Mouse (Mus musculus) right cerebral cortex, adult 2 months (tissue): ENCODE data around the gene Trim3.
A peak's percentile ranks its signal among the peaks of the same experiment; 100 is the strongest.

Source experiments
- DNase-seq, 2 experiments: peaks; one replicate each; pipeline ENCODE4 v3.0.0; 2021 to 2022; ENCODE audit warnings: low spot score in 2 of 2

Trim3 gene

GRCm38 (mm10) chr7:105611767-105612166 is 21.6 kb downstream of the Trim3 start:
- DNase-seq = no peak

- DNase-seq = no peak
Observed at GRCm38 (mm10) chr7:105608467-105608866, 24.9 kb downstream of the Trim3 start.

GRCm38 (mm10) chr7:105602860-105603623 is 30.3 kb downstream of the Trim3 start:
- DNase-seq = peak; percentile 75 to 77

GRCm38 (mm10) chr7:105590097-105590496 is 43.3 kb downstream of the Trim3 start:
- no peak for DNase-seq

DNA sequence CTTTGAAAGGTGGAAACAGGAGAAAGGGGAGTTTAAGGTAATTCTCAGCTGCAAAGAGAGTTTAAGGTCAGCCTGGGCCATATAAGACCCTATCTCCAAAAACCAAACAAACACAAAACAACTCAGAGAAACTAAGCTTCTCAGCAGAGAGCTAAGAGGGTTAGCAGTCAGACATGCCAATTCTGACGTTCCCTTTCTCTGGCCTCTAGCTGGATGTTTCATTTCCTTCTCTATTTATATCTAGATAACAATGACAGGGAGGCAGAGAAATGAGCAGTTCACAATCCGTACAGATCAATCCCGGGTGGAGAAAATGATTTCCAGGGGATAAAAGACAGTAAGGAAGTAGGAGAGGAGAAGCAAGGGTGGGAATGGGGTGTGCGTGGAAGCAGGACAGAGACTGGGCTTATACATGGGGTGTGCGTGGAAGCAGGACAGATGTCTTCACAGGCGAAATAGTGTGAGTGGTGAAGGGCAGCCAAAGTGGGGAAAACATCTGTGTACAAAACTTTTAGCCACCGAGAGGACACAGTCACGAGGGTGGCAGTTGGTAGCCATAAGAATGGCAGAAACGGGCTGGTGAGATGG is 45.0 kb downstream of the Trim3 start:
- no peak for DNase-seq

GRCm38 (mm10) chr7:105581959-105582358 is 51.4 kb downstream of the Trim3 start:
- DNase-seq = no peak

DNA sequence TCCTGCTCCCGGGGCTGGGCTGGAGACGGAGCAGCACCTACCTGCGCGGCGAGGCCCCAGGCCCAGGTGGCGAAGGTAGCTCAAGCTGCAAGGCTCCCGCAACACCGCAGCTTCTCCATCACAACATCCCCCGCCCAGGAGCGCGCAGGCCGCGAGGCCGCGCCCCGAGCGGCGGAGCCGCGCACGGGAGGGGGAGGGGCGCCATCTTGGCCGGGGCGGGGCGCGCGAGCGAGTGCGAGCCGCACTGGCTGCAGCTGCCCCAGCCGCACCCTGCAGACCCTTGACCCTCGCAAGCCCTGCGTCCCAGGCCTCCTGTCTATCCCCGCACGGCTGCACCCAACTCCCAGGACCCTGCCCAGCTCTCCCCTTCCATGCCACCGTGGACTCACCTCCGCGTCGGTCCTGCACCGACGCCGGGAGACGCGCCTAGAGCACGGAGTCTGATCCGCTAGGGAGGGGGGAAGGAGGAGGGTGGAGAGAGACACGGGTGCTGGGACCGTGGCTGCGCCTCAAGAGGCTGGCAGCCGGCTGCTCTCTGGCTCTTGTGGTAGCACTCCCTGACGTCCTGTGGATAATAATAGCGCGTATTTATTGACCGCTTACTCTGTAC is 52.2 kb downstream of the Trim3 start, which contains the start of gene Apbb1:
TSS of gene Apbb1 (minus strand) at position 560 of the 610 bp plus-strand sequence.
- DNase-seq = peak; percentile 73 to 83

- DNase-seq = no peak
Observed at GRCm38 (mm10) chr7:105580627-105581089, 52.7 kb downstream of the Trim3 start.

GRCm38 (mm10) chr7:105578481-105578880 is 54.9 kb downstream of the Trim3 start:
- DNase-seq = no peak

DNA sequence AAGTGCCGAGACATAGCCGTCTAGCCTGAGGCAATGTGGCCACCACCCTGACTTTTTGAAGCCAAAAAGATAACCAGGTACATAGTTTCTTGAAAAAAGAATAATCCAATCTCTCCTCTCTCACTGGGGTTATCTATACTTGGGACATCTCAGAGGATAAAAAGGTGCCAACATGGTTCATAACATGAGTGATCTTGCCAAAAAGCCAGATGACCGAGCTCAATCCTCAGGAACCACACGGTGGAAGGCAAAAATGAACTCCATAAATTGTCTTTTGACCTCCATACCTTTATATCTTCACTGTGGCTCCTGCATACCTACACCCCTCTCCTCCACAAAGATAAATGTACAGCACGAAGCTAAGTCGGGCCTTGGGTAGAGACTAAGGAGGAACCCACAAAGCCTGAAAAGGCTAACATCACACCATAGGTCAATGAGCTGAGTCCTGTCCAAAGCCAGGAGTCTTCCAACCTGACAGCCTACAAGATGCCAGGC is 55.9 kb downstream of the Trim3 start:
- DNase-seq = no peak

GRCm38 (mm10) chr7:105576166-105576748 is 57.1 kb downstream of the Trim3 start:
- DNase-seq = peak in 1 of 2 experiments; percentile 22

GRCm38 (mm10) chr7:105574537-105574936 is 58.8 kb downstream of the Trim3 start:
- no peak for DNase-seq

DNA sequence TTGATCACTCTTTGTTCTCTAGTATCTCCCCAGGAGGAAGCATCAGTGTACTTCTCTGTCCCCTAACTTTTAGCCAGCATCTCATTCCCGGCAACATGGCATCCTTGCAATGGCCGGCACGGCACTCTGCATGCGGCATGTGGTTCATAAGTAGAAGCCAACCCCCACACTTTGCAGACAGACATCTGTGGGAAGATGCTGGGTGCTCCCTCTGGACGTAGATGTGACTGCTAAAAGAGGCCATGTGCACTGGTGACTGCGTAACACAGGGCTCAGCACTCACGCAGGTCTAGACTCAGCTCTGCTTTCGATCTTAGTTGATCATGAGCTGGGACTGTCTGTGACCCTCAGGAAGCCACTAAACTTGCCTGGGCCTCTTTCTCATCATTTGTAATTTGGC is 60.4 kb downstream of the Trim3 start:
- peak in 1 of 2 experiments; percentile 40 for DNase-seq

GRCm38 (mm10) chr7:105570756-105571155 is 62.6 kb downstream of the Trim3 start:
- no peak for DNase-seq

DNA sequence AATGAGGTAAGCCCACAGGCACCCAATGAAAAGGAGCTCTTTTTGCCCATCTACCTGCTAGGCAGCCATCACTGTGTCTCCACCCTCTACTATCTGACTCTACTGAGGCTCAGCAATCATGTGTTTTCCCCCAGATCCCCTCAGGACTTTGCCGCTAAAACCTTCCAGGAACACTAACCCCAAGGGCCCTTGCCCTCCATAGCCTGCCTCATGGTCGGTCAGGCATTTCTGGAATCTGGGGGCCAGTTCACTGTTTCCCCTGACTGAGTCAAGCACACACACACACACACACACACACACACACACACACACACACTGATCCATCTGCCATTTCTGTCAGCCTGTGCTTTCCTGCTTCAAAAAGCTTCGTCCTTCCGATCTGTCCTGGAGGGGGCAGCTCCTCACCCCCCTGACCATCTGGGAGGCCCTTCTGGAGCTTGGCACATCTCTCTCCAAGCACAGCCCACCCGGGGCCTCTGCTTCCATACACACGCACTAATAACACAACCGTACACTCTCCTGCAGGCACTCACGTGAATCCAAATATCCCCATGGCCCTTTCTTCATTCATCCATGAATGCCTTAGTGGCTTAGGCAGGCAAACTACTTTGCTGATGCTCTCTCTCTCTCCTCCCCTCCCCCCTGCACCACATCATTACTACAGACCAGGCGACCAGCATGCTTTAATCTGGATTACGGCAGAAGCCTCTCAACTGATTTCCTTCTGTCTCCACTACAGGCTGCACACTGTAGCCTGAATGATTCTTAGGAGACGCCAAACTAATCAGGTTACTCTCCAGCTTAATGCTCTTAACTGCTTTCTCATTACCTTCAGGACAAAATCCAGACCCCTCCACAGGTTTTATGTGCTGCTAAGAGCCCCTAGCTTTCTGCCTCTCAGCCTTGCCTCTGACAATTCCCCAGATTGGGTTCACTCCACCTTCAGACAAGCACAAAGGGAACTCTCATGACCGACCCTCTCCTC is 63.6 kb downstream of the Trim3 start:
- DNase-seq = peak in 1 of 2 experiments; percentile 44

GRCm38 (mm10) chr7:105568988-105569471 is 64.3 kb downstream of the Trim3 start:
- DNase-seq = peak; percentile 91 to 92

GRCm38 (mm10) chr7:105568583-105568982 is 64.8 kb downstream of the Trim3 start:
- DNase-seq = peak; percentile 77

DNA sequence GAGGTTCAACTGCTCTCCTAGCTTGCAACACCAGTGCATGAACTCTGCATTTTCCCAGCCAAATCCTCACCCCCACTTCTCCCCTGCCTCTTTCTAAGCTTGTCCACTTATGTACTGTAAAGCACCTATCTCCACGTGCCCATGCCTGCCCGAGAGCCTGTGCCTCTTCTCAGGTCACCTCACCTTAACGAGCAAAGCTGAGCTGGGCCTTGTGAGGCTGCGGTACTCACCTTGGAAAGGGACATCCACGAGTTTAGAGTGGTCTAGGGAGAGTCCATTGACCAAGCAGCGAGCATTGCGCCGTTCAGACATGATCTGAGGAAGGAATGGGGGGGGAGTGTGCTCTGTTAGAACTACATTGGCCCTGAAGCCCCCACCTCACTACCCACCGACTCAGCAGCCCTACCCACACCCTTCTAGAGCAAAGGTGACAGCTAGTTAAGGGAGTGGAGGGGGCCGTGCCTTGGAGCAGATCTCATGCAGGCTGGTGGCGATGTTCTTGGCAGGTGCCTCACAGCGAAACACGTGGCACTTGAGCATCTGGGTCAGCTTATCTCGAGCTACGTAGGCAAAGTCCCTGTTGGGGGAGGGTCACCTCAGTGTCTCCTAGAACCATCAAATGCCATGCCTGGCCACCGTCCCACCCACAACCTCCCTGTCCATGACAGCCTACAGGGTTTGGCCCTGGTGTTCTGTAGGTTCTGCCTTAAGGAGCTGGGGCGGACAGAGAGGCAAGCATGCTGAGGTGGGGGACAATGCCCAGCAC is 68.1 kb downstream of the Trim3 start:
- DNase-seq = peak in 1 of 2 experiments; percentile 55

GRCm38 (mm10) chr7:105563367-105563766 is 70.0 kb downstream of the Trim3 start:
- peak in 1 of 2 experiments; percentile 17 for DNase-seq

- no peak for DNase-seq
Observed at GRCm38 (mm10) chr7:105562317-105562716, 71.1 kb downstream of the Trim3 start.
